Mouse (Mus musculus) spleen, adult 2 months (tissue): Measurements from ENCODE around the gene Slc46a1.

Source experiments
- CTCF ChIP-seq: fragments of 200-500 bp; IDR thresholded peaks from 2 replicates; pipeline ENCODE4 v1.5.1; 2011; ENCODE audit warnings: mild to moderate bottlenecking, inconsistent platforms; ENCODE audit not compliant: insufficient read depth, insufficient read length, insufficient replicate concordance; ENCODE audit errors: extremely low read depth
- POLR2A ChIP-seq: fragments of 200-500 bp; IDR thresholded peaks from 2 replicates; pipeline ENCODE4 v1.6.1; 2011; ENCODE audit warnings: low read depth, low read length, inconsistent platforms

DNA sequence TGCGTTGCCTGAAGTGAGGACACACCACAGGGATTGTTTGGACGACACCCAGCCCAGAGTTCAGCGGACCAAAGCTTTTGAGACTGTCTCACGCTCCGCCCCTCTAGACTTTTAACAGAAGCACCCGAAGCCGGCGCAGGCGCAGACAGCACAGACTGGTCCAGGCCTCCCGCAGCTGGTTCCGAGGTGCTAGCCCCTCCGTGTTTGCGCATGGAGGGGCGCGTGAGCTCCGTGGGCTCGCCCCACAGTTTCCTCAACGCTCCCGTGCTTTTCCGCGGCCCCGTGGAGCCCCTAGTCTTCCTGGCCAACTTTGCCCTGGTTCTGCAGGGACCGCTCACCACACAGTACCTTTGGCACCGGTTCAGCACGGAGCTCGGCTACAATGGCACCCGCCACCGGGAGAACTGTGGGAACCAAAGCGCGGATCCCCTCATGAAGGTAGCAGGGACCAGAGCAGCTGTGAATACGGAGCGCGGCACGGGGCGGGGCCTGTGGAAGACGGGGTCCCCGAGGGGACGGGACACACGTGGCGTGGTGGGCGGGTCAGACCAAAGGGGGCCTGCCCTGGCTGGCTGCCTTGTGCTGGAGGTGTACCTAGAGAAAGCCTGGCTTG, at the start of gene Slc46a1:
- TF ChIP-seq CTCF (no peak), POLR2A (no peak)
